Mouse (Mus musculus): ENCODE data around the gene Prok2.

Gene Prok2

DNA sequence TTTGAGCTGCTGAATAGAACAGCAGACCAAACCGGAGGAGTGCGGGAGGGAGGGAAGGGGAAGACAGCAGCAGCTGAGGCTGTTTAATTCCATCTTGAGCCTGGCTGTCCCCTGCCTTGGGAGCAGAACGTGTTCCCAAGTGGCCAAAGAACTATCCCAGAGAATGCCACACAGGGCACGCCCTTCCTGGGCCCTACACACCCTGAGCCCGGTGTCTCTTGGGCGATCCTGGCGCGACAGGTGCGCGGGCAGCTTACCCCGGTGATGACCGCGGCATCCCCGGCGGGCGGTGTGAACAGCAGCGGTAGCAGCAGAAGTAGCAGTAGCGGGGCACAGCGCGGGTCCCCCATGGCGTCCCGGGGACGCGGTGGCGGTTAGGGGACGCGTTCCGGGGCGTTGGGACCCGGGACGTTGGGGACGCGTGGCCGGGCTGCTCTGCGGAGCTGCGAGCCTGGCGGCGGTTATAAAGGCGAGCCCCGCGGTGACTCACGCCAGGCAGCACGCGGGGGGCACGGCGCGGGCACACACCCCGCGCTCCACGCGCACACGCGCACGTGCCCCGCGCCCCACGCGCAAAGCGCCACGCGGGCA lies at the start of gene Prok2:
Prok2 (minus strand) TSS at position 422 of the 591 bp plus-strand sequence.
- DNase-seq (ENCODE audit: low spot score) = no peak

DNA sequence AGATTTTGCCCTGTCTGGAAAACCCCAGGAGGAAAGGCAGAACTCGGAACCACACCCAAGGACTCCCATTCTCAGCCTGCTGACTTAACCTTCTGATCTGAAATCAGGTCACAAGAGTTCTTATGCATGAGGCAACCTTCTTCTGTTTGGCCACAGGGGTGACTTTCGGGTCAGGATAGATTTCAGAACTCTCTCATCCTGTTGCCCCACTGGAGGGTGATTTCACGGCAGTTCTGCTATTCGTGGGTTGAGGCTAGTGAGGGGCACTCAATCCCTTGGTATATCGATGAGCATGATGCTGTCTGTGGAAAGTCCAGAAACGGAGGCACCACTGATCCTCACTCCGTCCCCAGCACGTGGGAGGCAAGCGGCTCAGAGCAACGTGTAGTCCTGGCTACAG lies 48.5 kb upstream of the Prok2 start:
- DNase-seq (ENCODE audit: low spot score) = no peak

DNA sequence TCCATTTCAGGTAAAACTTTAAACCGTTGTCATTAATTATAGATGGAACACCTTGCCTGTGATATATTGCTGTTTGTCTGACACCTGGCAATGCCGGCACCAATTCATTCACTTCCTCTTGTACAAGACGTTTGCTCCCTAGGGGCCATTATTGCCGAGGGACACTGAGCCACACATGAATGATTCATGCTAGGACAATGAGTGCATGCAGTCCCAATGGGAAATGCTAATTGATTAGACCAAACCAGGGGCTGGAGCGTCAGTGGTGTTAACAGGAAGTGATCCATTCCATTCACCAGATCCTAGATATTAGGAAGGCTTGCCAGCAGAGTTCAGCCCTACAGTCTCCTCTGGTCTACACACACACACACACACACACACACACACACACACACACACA lies 42.3 kb upstream of the Prok2 start:
- DNase-seq (ENCODE audit: low spot score) = no peak

DNA sequence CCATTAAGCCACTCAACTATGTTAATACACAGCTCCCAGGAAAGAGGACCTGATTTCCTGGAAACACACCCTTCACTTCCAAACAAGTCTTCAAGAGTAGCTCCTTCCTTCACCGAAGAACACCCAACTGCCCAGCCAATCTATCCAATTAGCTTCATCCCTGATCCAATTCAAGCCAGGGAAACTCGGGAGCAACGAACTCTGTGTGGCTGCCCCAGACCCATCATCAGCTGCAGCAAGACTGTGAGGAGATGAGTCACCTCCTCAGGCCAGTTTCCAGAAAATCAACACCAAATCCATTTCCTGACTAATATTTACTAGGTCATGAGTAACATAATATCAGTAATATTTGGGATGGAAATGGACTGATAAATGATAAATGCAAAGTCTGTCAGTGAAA lies 38.7 kb upstream of the Prok2 start:
- peak; percentile 16 for DNase-seq (ENCODE audit: low spot score)

DNA sequence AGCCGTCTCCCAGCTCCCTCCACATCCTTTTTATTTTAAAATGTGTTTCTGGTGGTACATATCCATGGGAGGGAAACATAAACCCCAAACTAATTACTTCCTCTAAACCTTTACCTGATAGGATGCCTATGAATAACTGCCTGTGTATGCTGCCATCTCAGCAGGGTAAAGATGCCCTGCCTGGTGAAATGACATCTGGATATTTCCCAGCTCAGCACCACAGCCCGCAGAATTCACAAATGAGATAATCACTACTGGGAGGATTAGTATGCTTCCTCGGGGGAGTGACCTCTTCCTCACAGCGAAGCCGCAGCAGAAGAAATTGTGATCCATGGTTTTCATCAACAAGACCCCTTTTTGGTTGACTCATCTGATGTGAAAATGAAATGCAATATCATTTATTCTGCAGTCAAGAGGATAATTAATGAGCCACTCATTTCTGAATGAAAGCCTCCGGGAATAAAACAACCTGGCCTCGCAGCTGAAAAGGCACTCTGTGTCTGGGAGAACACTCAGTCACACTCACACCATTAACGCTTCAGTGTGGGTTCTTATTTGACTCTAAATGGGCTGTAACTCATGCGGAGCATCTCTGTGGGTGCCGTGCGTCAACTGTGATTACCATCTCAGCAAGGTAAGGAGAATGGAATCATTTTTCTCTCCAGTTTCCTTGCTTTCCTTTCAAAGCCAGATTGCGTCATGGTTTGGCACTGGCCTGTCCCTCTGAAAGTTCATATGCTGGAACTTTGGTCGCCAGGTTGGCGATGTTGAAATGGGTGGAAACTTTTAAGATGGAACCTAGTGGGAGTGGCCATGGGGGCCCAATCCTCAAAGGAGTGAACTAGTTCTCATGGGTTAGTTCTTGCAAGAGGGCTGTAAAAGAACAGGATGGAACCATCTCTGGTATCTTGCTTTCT lies 36.1 kb upstream of the Prok2 start:
- DNase-seq (ENCODE audit: low spot score) = peak; percentile 34

DNA sequence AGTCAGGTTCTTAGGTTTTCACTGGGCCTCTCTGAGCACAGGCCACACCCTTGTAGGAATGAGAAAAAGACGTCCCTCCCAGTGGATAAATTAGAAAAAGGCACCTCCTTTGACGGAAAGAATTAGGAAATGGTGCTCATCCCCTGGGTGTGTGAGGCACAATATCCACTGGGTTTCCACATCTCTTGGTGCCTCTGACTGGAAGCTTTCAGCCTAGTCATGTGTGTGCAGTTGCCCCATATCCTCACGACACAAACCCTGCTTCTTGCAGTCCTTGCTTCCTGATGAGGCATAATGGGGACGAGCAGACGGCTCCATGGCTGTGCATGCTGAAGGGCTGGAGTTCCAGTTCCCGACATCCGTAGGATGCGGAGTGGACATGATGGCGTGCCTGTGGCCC lies 29.9 kb upstream of the Prok2 start:
- no peak for DNase-seq (ENCODE audit: low spot score)

DNA sequence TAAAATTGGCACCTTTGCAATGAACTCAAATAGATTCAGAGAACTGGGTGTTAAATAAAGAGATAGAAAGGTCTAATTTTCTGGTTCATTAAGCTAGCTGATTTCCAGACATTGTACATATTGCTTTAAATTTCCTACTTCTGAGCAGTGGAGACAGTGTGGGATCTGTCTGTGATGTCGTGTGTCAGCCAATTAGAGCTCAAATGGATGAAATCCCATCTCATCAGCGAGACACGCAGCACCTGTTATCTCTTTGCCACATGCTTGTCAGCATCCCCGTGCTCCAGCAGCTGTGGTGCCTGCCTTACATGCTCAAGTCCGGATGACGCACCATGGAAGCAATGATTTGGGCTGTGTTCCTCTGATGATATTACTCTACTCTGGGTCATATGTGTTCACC lies 25.1 kb upstream of the Prok2 start:
- DNase-seq (ENCODE audit: low spot score) = no peak

DNA sequence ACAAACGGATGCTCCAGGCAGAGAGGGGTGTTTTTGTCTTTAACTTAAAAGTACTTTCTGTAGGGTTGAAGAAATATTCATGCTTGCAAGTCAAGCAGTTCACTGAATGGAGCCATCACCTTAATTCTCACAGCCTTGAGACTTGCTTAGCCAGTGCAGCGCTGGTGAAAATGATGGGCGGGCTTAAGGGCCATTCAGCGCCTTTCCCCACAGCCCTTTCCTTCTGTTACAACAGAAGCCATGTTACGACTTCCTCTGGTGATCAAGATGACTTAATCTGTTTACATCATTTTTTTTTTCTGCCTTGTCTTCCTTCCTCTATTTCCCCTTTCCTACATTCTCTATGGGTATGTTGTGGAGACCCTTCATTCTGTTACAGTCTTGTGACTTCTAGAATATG lies 20.1 kb upstream of the Prok2 start:
- no peak for DNase-seq (ENCODE audit: low spot score)

DNA sequence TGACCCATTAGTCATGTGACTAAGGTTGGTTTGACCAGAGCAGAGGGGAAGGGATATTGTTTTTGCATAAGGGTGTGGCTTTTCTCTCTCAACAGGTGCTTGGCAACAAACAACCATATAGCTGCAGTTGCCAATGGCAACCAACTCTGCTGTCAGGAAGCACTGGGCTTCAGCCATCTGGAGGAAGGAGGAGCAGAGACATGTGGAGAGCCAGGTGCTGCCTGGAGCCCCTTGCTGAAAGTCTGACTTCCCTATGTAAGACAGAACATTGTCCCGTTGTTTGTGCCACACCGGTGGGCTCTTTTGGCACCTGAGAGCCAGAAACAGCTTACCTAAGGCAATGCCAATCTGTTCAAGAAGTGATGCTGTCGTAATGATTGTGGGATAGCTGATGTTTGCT lies 16.7 kb upstream of the Prok2 start:
- DNase-seq (ENCODE audit: low spot score) = no peak

DNA sequence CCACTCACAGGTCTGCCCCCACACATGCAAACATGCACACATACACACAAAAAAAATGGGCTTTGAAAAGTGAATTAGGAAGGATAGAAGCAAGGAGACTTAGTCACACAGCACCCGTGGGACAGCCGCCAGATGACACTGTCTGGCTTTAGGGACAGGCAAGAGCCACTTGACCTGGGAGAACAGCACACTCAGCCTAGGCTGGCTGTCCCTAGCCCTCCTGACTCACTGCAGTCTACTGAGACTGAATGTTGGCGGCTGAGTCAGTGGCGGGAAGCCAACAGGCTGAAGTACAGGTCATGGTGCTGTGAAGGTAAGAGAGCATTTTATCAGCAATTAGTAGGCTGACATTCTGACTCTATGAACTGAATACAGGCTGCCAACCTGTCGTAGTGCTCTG lies 8.5 kb upstream of the Prok2 start:
- peak; percentile 14 for DNase-seq (ENCODE audit: low spot score)

DNA sequence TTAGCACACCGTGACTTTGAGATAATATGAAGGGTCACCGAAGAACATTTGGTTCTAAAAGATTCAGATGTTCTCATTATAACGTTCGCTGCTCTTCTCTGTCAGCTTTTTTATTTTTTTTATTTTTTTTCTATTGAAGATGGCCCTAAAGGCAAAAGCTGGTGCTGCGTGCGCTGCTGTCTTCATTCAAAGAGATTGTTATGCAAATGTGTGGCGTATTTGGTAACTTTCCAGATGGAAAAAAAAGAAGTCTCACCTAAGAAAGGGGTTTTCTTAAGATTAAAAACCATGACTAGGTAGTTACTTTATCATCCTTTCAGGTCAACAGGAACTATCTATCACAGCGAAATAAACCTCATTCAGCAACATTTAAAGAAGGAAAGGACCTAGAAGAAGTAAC lies 6.5 kb upstream of the Prok2 start:
- DNase-seq (ENCODE audit: low spot score) = no peak

DNA sequence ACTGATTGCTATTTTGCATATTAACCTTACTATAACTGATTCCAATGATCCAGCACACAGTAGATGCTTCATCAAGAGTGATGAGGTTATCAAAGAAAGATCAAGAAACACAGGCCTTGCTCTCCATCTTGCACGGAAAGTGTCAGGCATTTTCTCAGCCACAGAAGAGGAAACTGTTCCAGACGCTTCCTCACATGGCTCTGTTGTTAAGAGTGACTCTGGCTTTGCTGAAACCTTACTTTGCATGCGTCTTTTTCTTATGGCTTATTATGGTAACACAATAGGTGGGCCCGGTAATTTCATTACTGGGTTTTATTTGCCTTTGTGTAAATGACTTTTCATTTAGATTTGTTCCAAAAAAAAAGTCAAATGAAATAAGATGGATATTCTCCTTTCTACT lies 5.7 kb upstream of the Prok2 start:
- DNase-seq (ENCODE audit: low spot score) = no peak

DNA sequence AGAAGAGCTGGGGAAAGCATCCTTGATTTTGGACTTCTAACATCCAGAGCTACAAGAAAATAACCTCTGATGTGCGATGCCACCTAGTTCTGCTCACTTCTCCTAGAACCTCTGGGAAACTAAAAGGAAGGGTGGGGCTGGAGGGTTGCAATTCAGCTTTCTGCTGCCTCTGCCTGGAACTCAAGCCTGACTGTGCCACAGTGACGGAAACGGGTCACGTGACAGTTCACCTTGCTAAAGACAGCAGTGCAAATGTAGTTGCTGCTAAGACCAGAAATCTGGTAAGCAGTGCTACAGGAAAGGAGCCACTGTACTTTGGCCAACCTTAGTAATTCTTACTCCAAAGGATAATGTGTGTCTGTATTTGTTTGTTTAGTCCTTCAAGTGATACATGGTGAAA lies 3.7 kb upstream of the Prok2 start:
- DNase-seq (ENCODE audit: low spot score) = no peak

DNA sequence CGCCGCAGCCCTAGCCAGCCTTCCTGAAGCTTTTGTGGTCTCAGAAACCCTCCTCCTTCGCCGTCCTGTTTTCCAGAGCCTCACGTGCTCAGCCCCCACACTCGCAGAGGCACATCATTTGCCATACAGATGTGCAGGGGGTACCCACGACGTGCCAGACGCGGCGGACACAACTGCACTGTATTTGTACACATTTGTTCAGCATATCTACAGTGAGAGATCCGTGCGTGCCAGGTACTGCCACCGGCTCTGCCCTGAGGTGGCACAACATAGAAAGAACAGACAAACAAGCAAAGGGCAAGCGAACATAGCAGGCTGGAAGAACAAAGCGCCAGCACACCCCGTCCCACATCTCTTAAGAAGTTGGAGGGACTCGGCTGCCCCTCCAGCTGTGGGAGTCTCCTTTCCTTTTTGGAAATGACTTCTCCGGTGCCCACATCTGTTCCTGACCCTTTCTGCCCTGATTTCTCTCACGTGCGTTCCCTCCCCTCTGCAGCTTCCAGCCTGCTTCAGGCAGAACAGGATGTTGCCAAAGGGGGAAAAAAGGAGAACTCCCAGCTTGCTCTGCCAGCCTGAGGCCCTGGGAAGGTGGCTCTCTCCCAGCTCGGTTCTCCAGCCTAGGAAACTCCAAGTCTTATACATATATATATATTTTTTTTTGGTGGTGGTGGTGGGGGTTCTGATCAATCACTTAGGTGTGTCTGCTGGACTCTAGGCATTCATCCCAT lies 548 bp upstream of the Prok2 start:
- no peak for DNase-seq (ENCODE audit: low spot score)

DNA sequence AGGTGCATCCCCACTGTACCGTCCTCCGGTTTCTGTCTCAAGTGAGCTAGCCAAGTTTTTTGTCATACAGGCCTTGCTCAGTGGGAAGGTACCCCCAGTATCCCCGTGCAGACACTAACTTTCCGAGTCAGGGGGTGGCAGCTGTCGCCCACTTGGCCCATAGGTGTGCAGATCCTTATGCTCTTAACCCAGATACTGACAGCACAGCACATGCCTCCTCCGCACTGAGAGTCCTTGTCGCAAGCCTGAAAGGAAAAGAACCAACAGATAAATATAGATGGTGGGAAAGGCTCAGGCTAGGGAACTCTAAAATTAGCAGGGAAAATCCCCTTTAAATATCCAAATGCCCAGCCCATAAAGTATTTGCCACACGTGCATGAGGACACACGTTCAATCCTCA lies 3.8 kb downstream of the Prok2 start:
- no peak for DNase-seq (ENCODE audit: low spot score)

DNA sequence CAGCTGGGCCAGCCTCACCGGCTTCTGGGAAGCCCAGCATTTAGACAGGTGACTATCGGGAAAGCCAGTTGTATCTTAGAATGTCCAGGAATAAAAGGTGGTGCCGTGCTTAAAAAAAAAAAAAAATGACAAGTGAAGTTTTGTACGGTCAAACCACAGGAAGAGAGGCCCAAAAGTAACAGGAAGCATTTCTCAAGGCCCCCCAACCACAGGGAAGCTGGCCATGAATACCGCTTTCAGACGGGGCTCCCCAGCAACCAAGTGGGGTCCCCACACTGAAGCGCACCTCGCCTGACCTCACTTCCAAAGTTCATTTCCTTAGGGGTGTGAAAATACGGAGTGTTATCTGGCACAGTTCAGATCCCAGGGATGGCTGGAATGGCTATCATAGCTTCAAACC lies 5.2 kb downstream of the Prok2 start:
- no peak for DNase-seq (ENCODE audit: low spot score)

DNA sequence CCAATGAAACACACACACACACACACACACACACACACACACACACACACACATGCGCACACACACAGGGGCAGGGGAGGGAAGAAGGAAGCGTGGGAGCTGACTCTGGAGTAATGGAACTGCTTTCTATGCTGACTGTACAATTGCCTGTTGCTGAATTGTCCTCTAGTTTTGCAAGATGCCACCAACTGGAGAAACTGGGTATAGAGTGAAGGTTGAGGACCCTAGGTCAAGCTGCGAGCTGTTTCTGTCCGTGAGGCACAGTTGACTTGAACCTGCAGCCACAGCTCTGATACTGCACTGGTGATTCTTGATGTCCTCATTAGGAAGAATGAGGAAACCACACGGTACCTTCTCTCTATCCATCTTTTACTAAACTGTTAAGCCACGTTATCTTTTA lies 10.3 kb downstream of the Prok2 start:
- no peak for DNase-seq (ENCODE audit: low spot score)

DNA sequence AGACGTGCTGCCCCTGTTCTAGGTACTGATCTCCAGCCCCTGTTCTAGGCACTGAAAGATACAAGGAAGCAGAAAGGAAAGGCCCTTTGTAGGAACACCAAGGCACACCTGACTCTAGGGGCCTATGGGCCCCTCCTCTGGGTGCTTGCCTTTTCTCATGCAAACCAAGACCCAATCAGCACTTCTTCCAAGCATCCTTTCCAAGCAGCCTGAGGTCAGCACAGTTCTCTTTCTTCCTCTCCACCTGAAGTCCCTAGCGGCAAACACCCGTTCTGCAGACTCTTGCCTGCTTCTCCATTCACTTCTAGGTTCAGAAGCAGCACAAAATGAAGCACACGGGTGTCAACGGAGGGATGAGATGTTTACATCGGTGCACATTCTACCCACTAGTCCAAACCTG lies 11.0 kb downstream of the Prok2 start:
- no peak for DNase-seq (ENCODE audit: low spot score)

DNA sequence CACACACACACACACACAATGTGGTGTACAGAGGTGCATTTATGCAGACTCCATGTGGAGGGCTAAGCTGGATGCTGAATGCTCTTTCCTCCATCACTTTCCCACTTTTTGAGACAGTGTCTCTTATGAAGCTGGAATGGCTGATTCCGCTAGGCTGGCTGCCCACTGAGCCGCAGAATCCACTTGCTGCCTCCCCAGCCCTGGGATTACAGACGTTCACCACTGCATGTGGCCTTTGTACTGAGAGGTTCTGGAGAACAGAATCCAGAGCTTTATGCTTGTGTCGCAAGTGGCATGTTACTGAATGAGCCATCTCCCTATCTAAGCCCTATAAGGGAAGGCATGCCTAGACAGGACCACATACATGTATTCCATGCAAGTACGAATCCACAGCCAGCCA lies 12.9 kb downstream of the Prok2 start:
- DNase-seq (ENCODE audit: low spot score) = no peak

DNA sequence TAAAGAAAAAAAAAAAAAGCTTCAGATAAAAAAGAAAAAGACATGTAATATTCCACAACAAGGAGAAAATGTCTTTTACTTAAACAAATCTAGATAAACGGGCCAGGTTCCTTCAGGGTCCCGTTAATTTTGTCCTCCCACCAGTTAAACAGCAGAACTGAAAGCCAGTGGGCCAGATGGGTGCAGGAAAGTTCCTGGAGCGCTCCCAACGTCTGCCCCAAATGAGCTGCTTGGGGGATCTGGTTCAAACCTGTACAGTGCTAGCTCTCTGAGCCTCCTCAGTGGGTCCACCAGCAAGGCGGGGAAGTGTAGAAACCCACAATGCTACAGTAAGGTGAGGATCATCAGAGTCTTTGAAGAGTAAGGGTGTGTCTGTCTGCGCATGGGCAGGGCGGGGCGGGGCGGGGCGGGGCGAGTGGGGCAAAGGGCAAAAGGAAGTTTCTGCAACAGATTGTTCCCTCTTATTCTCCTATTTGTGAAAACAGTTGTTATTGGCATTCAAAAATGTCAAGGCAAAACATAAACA lies 14.6 kb downstream of the Prok2 start:
- no peak for DNase-seq (ENCODE audit: low spot score)

DNA sequence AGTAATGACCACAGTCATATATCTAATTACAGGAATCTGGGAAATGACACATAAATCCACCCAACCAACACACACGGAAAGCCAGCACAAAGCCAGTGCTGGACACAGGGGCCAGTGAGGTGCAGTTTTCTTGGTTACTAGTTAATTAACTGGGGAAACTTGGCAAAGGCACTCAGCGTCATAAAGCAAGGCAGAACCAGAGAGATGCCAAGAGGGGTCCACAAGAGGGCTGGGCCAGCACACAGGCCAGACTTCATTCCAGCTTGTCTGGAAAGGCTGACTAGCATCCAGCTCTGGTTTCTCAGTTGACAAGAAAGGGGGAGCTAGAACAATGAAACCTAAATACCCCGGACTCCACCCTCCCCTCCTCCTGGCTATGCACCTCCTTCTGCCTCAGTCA lies 25.7 kb downstream of the Prok2 start:
- DNase-seq (ENCODE audit: low spot score) = no peak

DNA sequence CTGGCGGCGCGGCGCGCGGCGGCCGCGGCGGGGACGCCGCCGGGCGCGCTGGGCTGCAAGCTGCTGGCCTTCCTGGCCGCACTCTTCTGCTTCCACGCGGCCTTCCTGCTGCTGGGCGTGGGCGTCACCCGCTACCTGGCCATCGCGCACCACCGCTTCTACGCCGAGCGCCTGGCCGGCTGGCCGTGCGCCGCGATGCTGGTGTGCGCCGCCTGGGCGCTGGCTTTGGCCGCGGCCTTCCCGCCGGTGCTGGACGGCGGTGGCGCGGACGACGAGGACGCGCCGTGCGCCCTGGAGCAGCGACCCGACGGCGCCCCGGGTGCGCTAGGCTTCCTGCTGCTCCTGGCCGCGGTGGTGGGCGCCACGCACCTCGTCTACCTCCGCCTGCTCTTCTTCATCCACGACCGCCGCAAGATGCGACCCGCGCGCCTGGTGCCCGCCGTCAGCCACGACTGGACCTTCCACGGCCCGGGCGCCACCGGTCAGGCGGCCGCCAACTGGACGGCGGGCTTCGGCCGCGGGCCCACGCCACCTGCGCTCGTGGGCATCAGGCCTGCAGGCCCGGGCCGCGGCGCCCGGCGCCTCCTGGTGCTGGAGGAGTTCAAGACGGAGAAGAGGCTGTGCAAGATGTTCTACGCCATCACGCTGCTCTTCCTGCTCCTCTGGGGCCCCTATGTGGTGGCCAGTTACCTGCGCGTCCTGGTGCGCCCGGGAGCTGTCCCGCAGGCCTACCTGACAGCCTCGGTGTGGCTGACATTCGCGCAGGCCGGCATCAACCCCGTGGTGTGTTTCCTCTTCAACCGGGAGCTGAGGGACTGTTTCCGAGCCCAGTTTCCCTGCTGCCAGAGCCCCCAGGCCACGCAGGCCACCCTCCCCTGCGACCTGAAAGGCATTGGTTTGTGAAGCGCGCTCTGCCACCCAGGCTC lies 33.0 kb downstream of the Prok2 start:
- DNase-seq (ENCODE audit: low spot score) = no peak
